In genomic region chr5:76902131-76902530, GRCm38 (mm10) we compare ENCODE assay signal across 22 mouse cellular contexts. TPM values are rescaled to one million over a fixed set of nuclear protein-coding genes. Genes with fewer than 3 reads are reported as not detected.
DNase-seq lines count a peak whose midpoint lies in the region; ATAC-seq and TF ChIP-seq lines count a peak whose summit lies in the region.
"Had no signal": no experiment of that assay in that cellular context is flagged by ENCODE, and none has a peak within 500 bp of the region (broad histone marks: within the 10 kb centered on the region; RNA-seq: fewer than 3 reads in every experiment).

No protein-coding gene starts in this region.

- peaks cover 10% of the 10 kb centered on the region; the same call in 1 of the 2 replicates for H3K36me3 ChIP-seq in heart, embryonic 12.5 days
- H3K36me3 ChIP-seq in liver, adult 2 months (ENCODE audit: control insufficient read depth, insufficient read depth, low read length): peaks cover 12% of the 10 kb centered on the region
- H3K36me3 ChIP-seq in liver, embryonic 12.5 days: peaks cover 27% of the 10 kb centered on the region
- no peaks in the 10 kb centered on the region for H3K36me3 ChIP-seq in liver, postnatal 0 days (replicated peaks; ENCODE audit: insufficient read depth, low read length)
- H3K36me3 ChIP-seq in megakaryocyte, embryonic 14.5 days (replicated peaks; ENCODE audit: low read length): peaks cover 51% of the 10 kb centered on the region

- no peak overlapping the region for H3K27ac ChIP-seq in heart, embryonic 12.5 days (ENCODE audit: poor library complexity, severe bottlenecking)
- peak overlapping the region; percentile 8; the same call in 1 of the 2 replicates for H3K27ac ChIP-seq in liver, adult 2 months (replicated peaks; ENCODE audit: insufficient read depth, low read depth, low read length)
- H3K27ac ChIP-seq in liver, embryonic 12.5 days: no peak overlapping the region
- H3K27ac ChIP-seq in liver, postnatal 0 days (ENCODE audit: low read depth): no peak overlapping the region; the same call in 1 of the 2 replicates

- H3K27me3 ChIP-seq in heart, embryonic 12.5 days (replicated peaks): no peaks in the 10 kb centered on the region
- no peaks in the 10 kb centered on the region for H3K27me3 ChIP-seq in liver, adult 2 months (ENCODE audit: control insufficient read depth, insufficient read depth, low read length)
- H3K27me3 ChIP-seq in liver, embryonic 12.5 days (replicated peaks): no peaks in the 10 kb centered on the region
- H3K27me3 ChIP-seq in liver, postnatal 0 days (ENCODE audit: insufficient read depth, low read length): no peaks in the 10 kb centered on the region
- H3K27me3 ChIP-seq in megakaryocyte, embryonic 14.5 days (replicated peaks): no peaks in the 10 kb centered on the region
- H3K27me3 ChIP-seq: CH12.LX, Patski had no signal

- H3K4me1 ChIP-seq in heart, embryonic 12.5 days (replicated peaks): peaks cover 11% of the 10 kb centered on the region
- peaks cover 8% of the 10 kb centered on the region; the same call in 1 of the 2 replicates for H3K4me1 ChIP-seq in liver, adult 2 months (ENCODE audit: control insufficient read depth, insufficient read depth, low read length)
- H3K4me1 ChIP-seq in liver, embryonic 12.5 days: peaks cover 21% of the 10 kb centered on the region
- peaks cover 13% of the 10 kb centered on the region for H3K4me1 ChIP-seq in liver, postnatal 0 days (ENCODE audit: insufficient read depth)
- peaks cover 23% of the 10 kb centered on the region for H3K4me1 ChIP-seq in megakaryocyte, embryonic 14.5 days

- no peak for DNase-seq in heart, adult 9 months (ENCODE audit: low spot score in 2 of 2)
- DNase-seq in liver, adult 2 months (ENCODE audit: extremely low read depth, low read depth, low spot score): peak; percentile 80
- DNase-seq in liver, postnatal 0 days: no peak
- no peak for DNase-seq in liver
- DNase-seq: adrenal gland, adult 2 months; adrenal gland, adult 8-10 months; adrenal gland, postnatal 10 days; adrenal gland, postnatal 14 days; adrenal gland, postnatal 25 days; adrenal gland, postnatal 36 days; B cell, adult 2 months; cerebellum, adult 11 months; cerebellum, adult 11-12 months had no signal

- no peak for TF ChIP-seq CTCF in liver, adult 2 months (IDR thresholded peaks at IDR 0.05; ENCODE audit: low read depth, low read length)
- no peak for TF ChIP-seq CTCF in liver, postnatal 0 days (IDR thresholded peaks at IDR 0.05; ENCODE audit: low read depth)

- TF ChIP-seq EP300 in liver, postnatal 0 days (IDR thresholded peaks at IDR 0.05; ENCODE audit: low read depth): no peak

- no peaks in the 10 kb centered on the region for H3K9me3 ChIP-seq in heart, embryonic 12.5 days (replicated peaks)
- H3K9me3 ChIP-seq in liver, embryonic 12.5 days (replicated peaks): no peaks in the 10 kb centered on the region
- no peaks in the 10 kb centered on the region for H3K9me3 ChIP-seq in liver, postnatal 0 days (ENCODE audit: low read length)
- H3K9me3 ChIP-seq in megakaryocyte, embryonic 14.5 days: no peaks in the 10 kb centered on the region
- H3K9me3 ChIP-seq: G1E had no signal

- 37% methylated on average over 4 of the region's 4 CpGs for WGBS in heart, embryonic 12.5 days
- 10% methylated on average over 4 of the region's 4 CpGs for WGBS in liver, adult 2 months
- 42% methylated on average over 4 of the region's 4 CpGs for WGBS in liver, embryonic 12.5 days (ENCODE audit: insufficient replicate concordance)
- WGBS in liver, postnatal 0 days (ENCODE audit: insufficient replicate concordance): 24% methylated on average over 4 of the region's 4 CpGs

- H3K4me3 ChIP-seq in heart, embryonic 12.5 days: no peak overlapping the region
- H3K4me3 ChIP-seq in liver, adult 2 months (ENCODE audit: insufficient read depth, low read depth, low read length): no peak overlapping the region
- no peak overlapping the region for H3K4me3 ChIP-seq in liver, embryonic 12.5 days
- H3K4me3 ChIP-seq in liver, postnatal 0 days (ENCODE audit: low read depth, low read length): no peak overlapping the region
- peak overlapping the region; percentile 62 for H3K4me3 ChIP-seq in megakaryocyte, embryonic 14.5 days (replicated peaks)

- no peaks in the 10 kb centered on the region for H3K79me2 ChIP-seq in liver, adult 2 months (ENCODE audit: control insufficient read depth, insufficient read depth, low read length)

- ATAC-seq in heart, embryonic 12.5 days (ENCODE audit: insufficient number of reproducible peaks, low FRiP score): no peak
- ATAC-seq in liver, embryonic 12.5 days: no peak
- ATAC-seq in liver, postnatal 0 days: peak; percentile 14; the same call in 1 of the 2 replicates
- no peak for ATAC-seq in megakaryocyte, adult 5-6 weeks (ENCODE audit: poor library complexity, severe bottlenecking)
- ATAC-seq: activated CD4-positive, CD25-positive, alpha-beta regulatory T cell, adult 4 months; CD4-positive, CD25-positive, alpha-beta regulatory T cell, adult 4 months; Patski had no signal

- no peak overlapping the region for H3K4me2 ChIP-seq in heart, embryonic 12.5 days
- H3K4me2 ChIP-seq in liver, embryonic 12.5 days: no peak overlapping the region
- H3K4me2 ChIP-seq in liver, postnatal 0 days (ENCODE audit: low read depth, low read length): no peak overlapping the region

- TF ChIP-seq POLR2A in liver, adult 2 months (IDR thresholded peaks at IDR 0.05; ENCODE audit: extremely low read depth, insufficient read depth, low read length): no peak

- H3K9ac ChIP-seq in heart, embryonic 12.5 days: peak overlapping the region; percentile 40; the same call in 1 of the 2 replicates
- no peak overlapping the region for H3K9ac ChIP-seq in liver, adult 2 months (ENCODE audit: low read depth, low read length)
- H3K9ac ChIP-seq in liver, embryonic 12.5 days: no peak overlapping the region
- H3K9ac ChIP-seq in liver, postnatal 0 days (replicated peaks): no peak overlapping the region

RNA-seq across cellular contexts. Expression of gene Aasdh, which starts 3.2 kb away (rescaled TPM):
- 16.4 and 17.8 TPM in 2 replicates for polyA plus RNA-seq in heart, embryonic 12.5 days (2016; fragmentation: Nextera tagmentation; extraction: Ambion mirVana)
- total RNA-seq in liver, adult 2 months (2014; rRNA removed): 9.3 and 14.3 TPM in 2 replicates
- 7.8 and 9.7 TPM in 2 replicates for polyA plus RNA-seq in liver, adult 2 months (2012; rRNA removed)
- 12.5 and 13.0 TPM in 2 replicates for polyA plus RNA-seq in liver, embryonic 12.5 days (2016; fragmentation: Nextera tagmentation; extraction: Ambion mirVana)
- 5.1 and 5.3 TPM in 2 replicates for polyA plus RNA-seq in liver, postnatal 0 days (2015; fragmentation: Nextera tagmentation; extraction: Ambion mirVana)
- 0.31 TPM in 1 of 2 replicates, not detected in the other for polyA plus RNA-seq in megakaryocyte, embryonic 14.5 days (2012; ENCODE audit: insufficient read depth, low replicate concordance)
- 6.4 and 7.6 TPM in 2 replicates for total RNA-seq in megakaryocyte, adult 5-6 weeks (2015)
- total RNA-seq in megakaryocyte, adult 5-6 weeks (2017): 13.3 and 14.4 TPM in 2 replicates

RNA-seq across cellular contexts. Expression of gene Paics, which starts 49.0 kb away (rescaled TPM):
- polyA plus RNA-seq in heart, embryonic 12.5 days (2016; fragmentation: Nextera tagmentation; extraction: Ambion mirVana): 243 and 251 TPM in 2 replicates
- total RNA-seq in liver, adult 2 months (2014; rRNA removed): 303 and 359 TPM in 2 replicates
- polyA plus RNA-seq in liver, adult 2 months (2012; rRNA removed): 165 and 187 TPM in 2 replicates
- 246 and 250 TPM in 2 replicates for polyA plus RNA-seq in liver, embryonic 12.5 days (2016; fragmentation: Nextera tagmentation; extraction: Ambion mirVana)
- polyA plus RNA-seq in liver, postnatal 0 days (2015; fragmentation: Nextera tagmentation; extraction: Ambion mirVana): 95.3 and 111 TPM in 2 replicates
- 2.7 and 25.3 TPM in 2 replicates for polyA plus RNA-seq in megakaryocyte, embryonic 14.5 days (2012; ENCODE audit: insufficient read depth, low replicate concordance)
- total RNA-seq in megakaryocyte, adult 5-6 weeks (2015): 182 and 193 TPM in 2 replicates
- total RNA-seq in megakaryocyte, adult 5-6 weeks (2017): 187 and 225 TPM in 2 replicates

RNA-seq across cellular contexts. Expression of gene Ppat, which starts 49.2 kb away (rescaled TPM):
- polyA plus RNA-seq in heart, embryonic 12.5 days (2016; fragmentation: Nextera tagmentation; extraction: Ambion mirVana): 33.2 and 34.1 TPM in 2 replicates
- 22.8 and 30.3 TPM in 2 replicates for total RNA-seq in liver, adult 2 months (2014; rRNA removed)
- polyA plus RNA-seq in liver, adult 2 months (2012; rRNA removed): 5.3 and 6.4 TPM in 2 replicates
- 49.0 and 49.2 TPM in 2 replicates for polyA plus RNA-seq in liver, embryonic 12.5 days (2016; fragmentation: Nextera tagmentation; extraction: Ambion mirVana)
- 14.9 and 17.6 TPM in 2 replicates for polyA plus RNA-seq in liver, postnatal 0 days (2015; fragmentation: Nextera tagmentation; extraction: Ambion mirVana)
- 0.50 and 4.0 TPM in 2 replicates for polyA plus RNA-seq in megakaryocyte, embryonic 14.5 days (2012; ENCODE audit: insufficient read depth, low replicate concordance)
- 11.4 and 13.0 TPM in 2 replicates for total RNA-seq in megakaryocyte, adult 5-6 weeks (2015)
- 19.3 and 20.1 TPM in 2 replicates for total RNA-seq in megakaryocyte, adult 5-6 weeks (2017)
